Mouse (Mus musculus): ENCODE measurements around the gene Ubqln3.

GRCm38 (mm10) chr7:104179074-104179473 is 36.0 kb upstream of the Ubqln3 start:
- TF ChIP-seq EP300 (IDR thresholded peaks at IDR 0.05; ENCODE audit: low read depth) (no peak), CTCF (IDR thresholded peaks at IDR 0.05; ENCODE audit: low read depth) (no peak)

Measured in heart, postnatal 0 days (tissue).